Mouse (Mus musculus): ENCODE data around the gene Tuba1c. TPM values are rescaled to one million over a fixed set of nuclear protein-coding genes. Genes with fewer than 3 reads are reported as not detected.

Gene Tuba1c
- 28.1 and 28.2 TPM in 2 replicates for polyA plus RNA-seq (2015; fragmentation: Nextera tagmentation; extraction: Ambion mirVana)

DNA sequence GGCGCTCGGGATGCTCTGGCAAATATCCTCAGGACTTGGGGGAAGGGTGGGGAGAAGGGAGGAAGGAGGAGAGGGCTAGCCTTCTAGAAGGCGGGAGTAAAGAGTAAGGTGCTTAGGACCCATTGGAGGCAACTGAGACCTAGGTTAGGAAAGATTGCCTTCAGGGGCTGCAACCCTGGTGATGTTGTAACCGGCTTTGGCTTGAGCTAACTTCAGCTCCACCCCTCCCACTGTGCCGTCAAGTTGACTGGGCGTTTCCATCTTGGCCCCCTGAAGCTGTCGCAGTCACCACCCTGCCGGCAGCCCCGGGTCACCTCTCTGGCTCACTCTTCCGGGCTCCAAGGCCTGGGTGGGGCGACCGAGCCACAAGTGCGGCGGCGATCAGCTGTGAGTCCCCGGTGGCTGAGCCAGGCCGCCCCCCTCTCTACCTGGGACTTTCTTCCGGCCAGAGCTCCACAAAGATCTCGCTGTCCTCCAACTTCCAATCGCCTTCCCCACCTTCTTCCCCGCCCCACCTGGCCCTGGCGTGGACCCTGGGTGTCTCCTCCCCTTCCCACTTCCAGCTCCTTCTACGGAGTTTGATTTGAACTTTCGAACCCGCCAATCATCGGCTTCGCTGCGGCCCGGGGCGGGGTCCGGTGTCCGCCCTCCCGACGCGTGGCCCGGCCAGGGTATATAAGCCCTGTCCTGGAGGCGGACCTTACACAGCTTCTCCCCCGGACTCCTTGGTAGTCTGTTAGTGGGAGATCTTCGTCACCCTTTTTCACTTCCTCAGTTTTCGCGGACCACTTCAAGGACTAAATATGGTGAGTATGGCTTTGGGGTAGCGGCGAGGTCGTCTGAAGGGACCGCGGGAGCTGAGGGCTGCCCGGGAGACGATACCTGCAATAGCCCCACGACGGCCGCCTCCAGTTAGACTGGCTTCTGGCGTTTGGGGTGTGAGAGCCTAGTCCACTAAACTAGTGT is at the start of gene Tuba1c:
Tuba1c (plus strand) TSS at position 273 of the 966 bp plus-strand sequence.
- peak within 1 kb of the TSS; percentile 35; the same call in 1 of the 2 replicates for H3K27ac ChIP-seq
- ATAC-seq (ENCODE audit: low FRiP score): peak; percentile 68
- peak within 1 kb of the TSS; percentile 56 for H3K9ac ChIP-seq
- no peaks in the 10 kb centered on the region for H3K9me3 ChIP-seq
- H3K4me2 ChIP-seq: peak within 1 kb of the TSS; percentile 70
- H3K4me3 ChIP-seq: peak within 1 kb of the TSS; percentile 42
- H3K4me1 ChIP-seq (replicated peaks): peaks cover 27% of the 10 kb centered on the region
- under 1% methylated on average over 52 of the region's 52 CpGs for WGBS
- H3K36me3 ChIP-seq: no peaks in the 10 kb centered on the region
- H3K27me3 ChIP-seq: peaks cover 27% of the 10 kb centered on the region

- H3K36me3 ChIP-seq: no peaks in the 10 kb centered on the region
- WGBS: 50% methylated on average over 7 of the region's 7 CpGs
- peak overlapping the region; percentile 96 for H3K27ac ChIP-seq
- H3K9me3 ChIP-seq: no peaks in the 10 kb centered on the region
- H3K4me2 ChIP-seq: no peak overlapping the region
- no peaks in the 10 kb centered on the region for H3K27me3 ChIP-seq
- ATAC-seq (ENCODE audit: low FRiP score): no peak
- no peak overlapping the region for H3K4me3 ChIP-seq
- H3K9ac ChIP-seq: peak overlapping the region; percentile 46
- H3K4me1 ChIP-seq (replicated peaks): peaks cover 62% of the 10 kb centered on the region
Observed at GRCm38 (mm10) chr15:98980012-98980614, 49.6 kb upstream of the Tuba1c start.

- Histone ChIP-seq H3K4me3 (no peak overlapping the region), H3K4me1 (replicated peaks) (peaks cover 69% of the 10 kb centered on the region), H3K27me3 (no peaks in the 10 kb centered on the region), H3K36me3 (no peaks in the 10 kb centered on the region), H3K4me2 (peak overlapping the region; percentile 9; the same call in 1 of the 2 replicates), H3K27ac (peak overlapping the region; percentile 99), H3K9ac (no peak overlapping the region), H3K9me3 (no peaks in the 10 kb centered on the region)
- ATAC-seq (ENCODE audit: low FRiP score): no peak
- WGBS: 61% methylated on average over 6 of the region's 6 CpGs
Observed at GRCm38 (mm10) chr15:98982100-98982499, 47.6 kb upstream of the Tuba1c start.

DNA sequence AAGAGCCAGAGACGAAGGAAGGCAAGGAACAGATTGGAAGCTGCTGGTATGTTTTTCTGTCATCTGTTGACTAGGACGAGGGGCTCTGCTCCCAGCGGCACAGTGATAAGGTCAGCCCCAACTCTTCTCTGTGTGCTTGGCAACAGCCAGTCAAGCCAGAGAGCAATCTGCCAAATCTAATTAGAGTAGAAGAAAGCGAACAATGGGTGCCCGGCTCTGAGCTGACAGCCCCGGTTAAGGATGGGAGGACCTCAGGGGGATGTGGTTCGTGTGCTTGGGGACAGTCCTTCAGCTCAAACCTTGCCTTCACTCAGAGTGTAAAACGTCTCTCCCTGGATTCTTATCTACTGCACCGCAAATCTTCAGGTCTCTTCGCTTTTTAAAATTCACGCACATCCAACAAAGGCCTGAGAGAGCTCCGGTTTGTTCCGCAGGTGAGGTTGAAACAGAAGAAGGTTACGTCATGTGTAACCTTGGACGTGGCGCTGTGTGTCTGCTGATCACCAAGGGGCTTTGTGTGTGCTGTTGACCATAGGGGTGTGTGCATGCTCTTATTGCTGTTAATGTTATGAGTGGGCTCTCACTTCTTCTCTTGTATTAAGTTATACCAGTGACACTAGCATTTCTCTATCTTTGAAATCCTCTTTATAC is 46.1 kb upstream of the Tuba1c start:
- Histone ChIP-seq H3K4me2 (peak overlapping the region; percentile 86), H3K27me3 (no peaks in the 10 kb centered on the region), H3K4me1 (replicated peaks) (peaks cover 69% of the 10 kb centered on the region), H3K9me3 (no peaks in the 10 kb centered on the region), H3K9ac (peak overlapping the region; percentile 93), H3K4me3 (peak overlapping the region; percentile 55), H3K27ac (peak overlapping the region; percentile 99), H3K36me3 (no peaks in the 10 kb centered on the region)
- 11% methylated on average over 16 of the region's 16 CpGs for WGBS
- peak; percentile 70 for ATAC-seq (ENCODE audit: low FRiP score)

- ATAC-seq (ENCODE audit: low FRiP score): no peak
- Histone ChIP-seq H3K9me3 (no peaks in the 10 kb centered on the region), H3K4me3 (peak overlapping the region; percentile 55), H3K36me3 (no peaks in the 10 kb centered on the region), H3K27me3 (no peaks in the 10 kb centered on the region), H3K4me1 (replicated peaks) (peaks cover 72% of the 10 kb centered on the region), H3K9ac (peak overlapping the region; percentile 93), H3K27ac (peak overlapping the region; percentile 99), H3K4me2 (peak overlapping the region; percentile 86)
- 17% methylated on average over 6 of the region's 6 CpGs for WGBS
Observed at GRCm38 (mm10) chr15:98984681-98985080, 45.0 kb upstream of the Tuba1c start.

DNA sequence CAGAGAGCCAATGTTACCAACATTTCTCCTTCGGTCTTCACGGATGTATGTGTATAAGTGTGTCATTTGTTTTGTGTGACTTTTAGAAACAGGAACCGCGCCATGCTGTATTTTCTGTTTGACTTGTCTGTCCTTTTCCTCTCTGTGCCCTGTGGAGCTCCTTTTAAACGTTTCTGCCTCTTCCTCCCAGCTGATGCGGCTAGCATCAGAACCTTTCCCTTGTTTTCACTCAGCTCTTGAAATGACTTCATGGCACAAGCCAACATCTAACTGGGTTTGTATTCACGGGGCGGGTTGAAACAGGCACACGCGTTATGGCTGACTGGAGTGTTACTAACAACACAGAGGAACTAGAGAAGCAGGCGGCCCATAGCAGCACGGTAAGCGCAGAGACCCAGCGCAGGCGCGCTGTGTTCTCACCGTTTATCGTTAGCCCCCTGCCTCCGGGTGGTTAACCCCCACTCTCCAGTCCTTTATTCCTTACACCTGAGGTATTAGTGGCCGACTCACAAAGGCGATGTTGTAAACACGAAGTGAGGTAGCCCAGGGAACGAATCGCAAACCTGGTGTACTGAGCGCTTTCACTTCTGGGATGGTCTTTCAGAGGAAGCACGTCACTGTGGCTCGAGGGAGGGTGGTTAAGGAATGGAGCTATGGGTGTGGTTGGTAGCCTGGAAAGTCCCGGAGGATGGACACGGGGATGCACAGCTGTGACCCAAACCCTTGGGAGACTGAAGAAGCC is 44.3 kb upstream of the Tuba1c start:
- Histone ChIP-seq H3K4me1 (replicated peaks) (peaks cover 72% of the 10 kb centered on the region), H3K9me3 (no peaks in the 10 kb centered on the region), H3K36me3 (no peaks in the 10 kb centered on the region), H3K4me2 (peak overlapping the region; percentile 86), H3K4me3 (peak overlapping the region; percentile 55), H3K27me3 (no peaks in the 10 kb centered on the region), H3K9ac (peak overlapping the region; percentile 93), H3K27ac (peak overlapping the region; percentile 99)
- ATAC-seq (ENCODE audit: low FRiP score): peak; percentile 70
- under 1% methylated on average over 29 of the region's 29 CpGs for WGBS

- H3K36me3 ChIP-seq: no peaks in the 10 kb centered on the region
- peak overlapping the region; percentile 86 for H3K4me2 ChIP-seq
- H3K4me3 ChIP-seq: peak overlapping the region; percentile 55
- peak overlapping the region; percentile 93 for H3K9ac ChIP-seq
- ATAC-seq (ENCODE audit: low FRiP score): no peak
- H3K9me3 ChIP-seq: no peaks in the 10 kb centered on the region
- H3K4me1 ChIP-seq (replicated peaks): peaks cover 80% of the 10 kb centered on the region
- peak overlapping the region; percentile 99 for H3K27ac ChIP-seq
- 7% methylated on average over 12 of the region's 12 CpGs for WGBS
- no peaks in the 10 kb centered on the region for H3K27me3 ChIP-seq
Observed at GRCm38 (mm10) chr15:98985982-98986715, 43.5 kb upstream of the Tuba1c start.

DNA sequence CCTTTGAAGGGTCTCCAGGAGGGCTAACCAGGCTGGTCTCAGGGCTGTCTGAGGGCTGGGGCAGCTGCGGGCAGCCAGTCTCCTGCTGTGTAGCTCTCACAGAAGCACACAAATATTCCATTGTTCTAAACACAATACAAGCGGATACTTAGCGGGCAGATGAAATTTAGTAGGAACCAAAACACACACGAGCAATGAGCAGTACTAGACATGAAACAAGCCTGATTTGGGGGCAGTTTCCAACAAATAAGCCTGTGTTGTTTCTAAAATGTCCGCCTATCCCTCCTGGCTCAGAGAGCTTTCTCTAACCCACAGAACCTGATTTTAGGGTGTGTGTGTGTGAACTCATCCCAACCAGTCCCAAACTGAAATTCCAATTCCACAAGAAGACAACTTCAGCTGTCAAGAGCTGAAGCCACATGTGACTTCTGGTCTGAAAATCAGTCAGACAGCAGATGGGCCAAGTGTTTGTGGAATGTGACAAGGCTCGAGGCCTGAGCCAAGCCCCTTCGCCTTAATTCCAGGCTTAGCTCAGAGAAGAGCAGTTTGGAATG is 42.5 kb upstream of the Tuba1c start:
- Histone ChIP-seq H3K36me3 (no peaks in the 10 kb centered on the region), H3K4me2 (peak overlapping the region; percentile 86), H3K27ac (peak overlapping the region; percentile 99), H3K4me3 (peak overlapping the region; percentile 55), H3K9me3 (no peaks in the 10 kb centered on the region), H3K27me3 (no peaks in the 10 kb centered on the region), H3K4me1 (replicated peaks) (peaks cover 83% of the 10 kb centered on the region), H3K9ac (peak overlapping the region; percentile 93)
- no peak for ATAC-seq (ENCODE audit: low FRiP score)
- WGBS: 4% methylated on average over 7 of the region's 7 CpGs

GRCm38 (mm10) chr15:98987661-98988181 is 42.0 kb upstream of the Tuba1c start:
- Histone ChIP-seq H3K9me3 (no peaks in the 10 kb centered on the region), H3K36me3 (no peaks in the 10 kb centered on the region), H3K9ac (peak overlapping the region; percentile 93), H3K27ac (peak overlapping the region; percentile 99), H3K4me2 (peak overlapping the region; percentile 86), H3K4me3 (peak overlapping the region; percentile 55), H3K27me3 (no peaks in the 10 kb centered on the region), H3K4me1 (replicated peaks) (peaks cover 84% of the 10 kb centered on the region)
- 15% methylated on average over 8 of the region's 8 CpGs for WGBS
- ATAC-seq (ENCODE audit: low FRiP score): no peak

- Histone ChIP-seq H3K27ac (peak overlapping the region; percentile 99), H3K4me1 (replicated peaks) (peaks cover 82% of the 10 kb centered on the region), H3K4me3 (peak overlapping the region; percentile 55; the same call in 1 of the 2 replicates), H3K4me2 (peak overlapping the region; percentile 86), H3K27me3 (no peaks in the 10 kb centered on the region), H3K9ac (peak overlapping the region; percentile 93), H3K36me3 (no peaks in the 10 kb centered on the region), H3K9me3 (no peaks in the 10 kb centered on the region)
- no peak for ATAC-seq (ENCODE audit: low FRiP score)
- WGBS: 54% methylated on average over 3 of the region's 3 CpGs
Observed at GRCm38 (mm10) chr15:98988787-98989186, 40.9 kb upstream of the Tuba1c start.
